Mouse (Mus musculus): ENCODE results near the gene Cdh6.

DNA sequence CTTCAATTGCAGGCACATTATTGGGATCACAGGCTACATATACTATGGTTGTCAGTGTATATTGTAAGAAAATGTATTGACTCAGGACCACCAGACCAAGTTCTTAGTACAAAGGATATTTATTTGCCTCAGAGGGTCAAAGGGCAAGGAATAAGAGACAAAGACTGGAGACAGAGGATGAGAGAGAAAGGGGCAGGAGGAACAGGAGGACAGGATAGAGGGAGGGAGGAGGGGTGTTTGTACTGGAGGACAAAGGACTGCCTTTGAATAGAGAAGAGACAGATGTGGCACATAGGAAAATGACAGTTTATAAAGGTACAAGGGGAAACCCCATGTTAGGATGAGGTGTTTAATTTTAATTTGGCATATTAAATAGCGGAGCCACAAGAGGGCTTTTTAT, 39.5 kb upstream of the Cdh6 start:
- TF ChIP-seq CTCF (IDR thresholded peaks at IDR 0.05; ENCODE audit: borderline replicate concordance, control insufficient read depth, extremely low read depth, insufficient read depth, low read length, poor library complexity) (no peak), POLR2A (IDR thresholded peaks at IDR 0.05; ENCODE audit: control insufficient read depth, extremely low read depth, insufficient read depth, low read length, poor library complexity) (no peak)
